Mouse (Mus musculus) kidney, postnatal 14 days (tissue): Measurements from ENCODE around the gene Chsy1.

Experiments
- DNase-seq: peaks from one replicate; pipeline ENCODE4 v3.0.0; 2022; ENCODE audit warnings: mixed read lengths

Chsy1 gene

GRCm38 (mm10) chr7:66140923-66141570 lies 31.7 kb downstream of the Chsy1 start:
- DNase-seq = no peak

- no peak for DNase-seq
These were observed 33.2 kb downstream of the Chsy1 start for GRCm38 (mm10) chr7:66142514-66142913.

- no peak for DNase-seq
These were observed 35.2 kb downstream of the Chsy1 start for GRCm38 (mm10) chr7:66144543-66144942.

DNA sequence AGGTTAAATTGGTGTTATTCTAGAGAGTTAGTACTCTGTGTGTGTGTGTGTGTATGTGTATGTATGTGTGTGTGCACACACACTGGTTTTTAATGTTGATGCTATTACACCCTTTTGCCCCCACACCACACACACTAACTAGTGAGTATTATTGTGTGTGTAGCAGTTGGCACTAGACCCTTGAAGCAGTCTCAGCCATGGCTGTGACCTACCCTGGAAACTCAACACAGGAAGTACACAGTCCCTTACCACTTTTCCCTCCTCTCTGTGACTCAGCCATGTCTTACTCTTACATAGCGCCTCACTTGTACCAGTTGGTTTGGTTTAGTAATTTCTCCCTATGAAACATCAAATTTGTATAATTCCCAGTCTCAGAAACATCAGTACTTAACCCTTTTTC lies 37.8 kb downstream of the Chsy1 start:
- no peak for DNase-seq

GRCm38 (mm10) chr7:66147816-66148215 lies 38.5 kb downstream of the Chsy1 start:
- no peak for DNase-seq

DNA sequence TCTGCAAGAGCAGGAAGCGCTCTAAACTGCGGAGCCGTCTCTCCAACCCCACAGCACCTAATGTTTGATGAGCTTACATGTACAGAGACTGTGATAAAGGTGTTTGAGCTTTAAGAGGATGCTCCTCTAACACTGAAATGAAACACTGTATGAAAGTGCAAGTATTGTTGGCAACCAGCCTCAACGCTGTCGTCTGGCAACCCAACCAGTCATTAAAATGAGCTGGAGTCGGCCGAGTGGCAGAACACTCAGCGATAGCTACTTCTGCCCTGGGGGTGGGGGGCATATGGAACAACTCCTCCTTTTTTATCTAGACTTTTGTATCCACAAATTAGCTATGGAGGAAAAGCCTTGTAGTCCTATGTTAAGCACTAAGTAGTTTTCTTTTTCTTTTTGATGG lies 40.2 kb downstream of the Chsy1 start:
- no peak for DNase-seq

GRCm38 (mm10) chr7:66150411-66150810 lies 41.1 kb downstream of the Chsy1 start:
- no peak for DNase-seq

GRCm38 (mm10) chr7:66157413-66157812 lies 48.1 kb downstream of the Chsy1 start:
- no peak for DNase-seq

DNA sequence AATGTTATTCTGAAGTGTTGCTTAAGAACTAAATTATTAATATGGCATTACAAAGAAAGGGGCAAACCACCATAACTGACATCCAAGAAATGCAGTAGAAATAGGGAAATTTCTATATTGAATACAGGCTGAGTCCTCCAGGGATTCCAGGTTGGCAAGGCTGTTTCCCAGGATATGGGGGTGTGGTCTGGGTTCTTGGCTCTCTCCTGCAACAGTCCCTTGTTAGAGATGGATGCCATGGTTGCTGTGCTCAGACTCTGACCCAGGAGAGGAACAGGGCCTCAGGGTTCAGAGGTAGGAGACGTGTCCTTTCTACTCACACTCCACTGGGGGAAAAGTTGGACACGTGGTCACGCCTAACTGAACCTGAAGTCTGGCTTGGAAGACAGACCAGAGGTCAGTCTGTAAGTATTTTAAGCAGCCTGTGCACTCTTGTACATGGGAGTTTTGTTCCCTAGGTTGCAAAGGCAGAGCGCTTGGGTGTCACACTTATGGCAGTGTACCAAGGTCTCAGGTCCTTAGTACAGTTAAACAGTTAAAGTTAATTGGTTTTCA lies 48.6 kb downstream of the Chsy1 start:
- DNase-seq = peak; percentile 74

DNA sequence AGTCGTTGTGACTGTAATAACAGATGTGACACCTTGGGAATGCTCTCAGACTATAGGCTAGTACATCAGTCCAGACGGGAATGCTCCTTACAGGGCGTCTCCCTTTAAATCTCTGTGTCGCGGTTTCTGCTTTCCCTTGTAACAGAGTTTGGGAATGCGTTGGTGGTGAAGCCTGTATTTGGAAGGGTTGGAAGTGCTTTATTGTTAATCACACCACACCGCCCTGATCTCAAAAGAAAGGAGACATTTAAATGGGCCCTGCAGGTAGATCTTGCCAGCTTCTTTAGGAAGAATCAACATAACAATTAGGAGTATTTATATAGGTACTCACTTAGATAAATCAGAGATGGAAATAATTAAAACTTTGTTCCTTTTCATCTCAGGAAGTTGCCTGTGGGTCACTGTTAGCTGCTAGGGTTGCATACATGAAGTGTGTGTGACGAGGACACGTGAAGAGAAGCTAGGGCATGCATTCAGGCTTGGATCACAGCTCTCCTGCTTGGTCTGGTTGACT lies 49.4 kb downstream of the Chsy1 start:
- no peak for DNase-seq

GRCm38 (mm10) chr7:66159961-66160360 lies 50.6 kb downstream of the Chsy1 start:
- DNase-seq = no peak

GRCm38 (mm10) chr7:66161836-66162235 lies 52.5 kb downstream of the Chsy1 start:
- DNase-seq = no peak

DNA sequence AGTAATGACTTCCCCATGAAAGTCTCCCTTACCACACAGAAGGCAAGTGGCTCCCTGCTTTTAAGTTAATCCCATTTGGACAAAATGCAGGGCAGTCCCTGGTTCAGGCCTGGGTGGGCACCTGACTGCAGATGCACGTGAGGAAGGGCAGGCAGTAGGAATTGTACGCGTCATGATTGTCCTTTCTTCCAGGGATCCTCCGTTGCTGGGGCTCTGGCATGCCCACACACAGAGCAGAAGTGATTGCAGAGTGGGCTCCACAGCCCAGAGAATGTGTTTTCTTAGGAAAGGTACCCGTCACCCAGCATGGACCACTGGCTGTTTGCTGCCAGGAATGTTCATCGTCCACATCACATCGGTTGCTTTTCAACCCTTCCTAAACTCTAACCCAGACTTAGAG lies 53.2 kb downstream of the Chsy1 start:
- DNase-seq = no peak

DNA sequence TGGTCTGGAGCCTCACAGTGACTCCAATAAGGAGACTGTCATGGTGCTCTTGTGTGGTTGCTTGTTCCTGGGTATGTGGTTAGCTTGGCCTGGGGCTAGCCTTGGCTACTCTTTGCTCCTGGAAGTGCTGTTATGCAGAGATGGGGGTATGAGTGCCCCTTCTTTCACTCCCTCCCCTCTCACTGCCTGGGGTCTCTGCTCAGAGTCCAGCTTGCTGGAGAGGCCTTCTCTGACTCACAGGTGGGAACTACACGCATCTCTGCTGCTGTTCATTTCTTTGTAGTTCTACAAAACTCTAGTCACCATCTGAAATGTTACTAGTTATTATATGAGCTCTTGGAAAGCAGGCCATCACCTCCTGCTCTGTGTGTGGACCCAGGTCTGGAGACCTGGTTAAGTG lies 53.7 kb downstream of the Chsy1 start:
- no peak for DNase-seq

- DNase-seq = no peak
These were observed 55.2 kb downstream of the Chsy1 start for GRCm38 (mm10) chr7:66164427-66165031.

DNA sequence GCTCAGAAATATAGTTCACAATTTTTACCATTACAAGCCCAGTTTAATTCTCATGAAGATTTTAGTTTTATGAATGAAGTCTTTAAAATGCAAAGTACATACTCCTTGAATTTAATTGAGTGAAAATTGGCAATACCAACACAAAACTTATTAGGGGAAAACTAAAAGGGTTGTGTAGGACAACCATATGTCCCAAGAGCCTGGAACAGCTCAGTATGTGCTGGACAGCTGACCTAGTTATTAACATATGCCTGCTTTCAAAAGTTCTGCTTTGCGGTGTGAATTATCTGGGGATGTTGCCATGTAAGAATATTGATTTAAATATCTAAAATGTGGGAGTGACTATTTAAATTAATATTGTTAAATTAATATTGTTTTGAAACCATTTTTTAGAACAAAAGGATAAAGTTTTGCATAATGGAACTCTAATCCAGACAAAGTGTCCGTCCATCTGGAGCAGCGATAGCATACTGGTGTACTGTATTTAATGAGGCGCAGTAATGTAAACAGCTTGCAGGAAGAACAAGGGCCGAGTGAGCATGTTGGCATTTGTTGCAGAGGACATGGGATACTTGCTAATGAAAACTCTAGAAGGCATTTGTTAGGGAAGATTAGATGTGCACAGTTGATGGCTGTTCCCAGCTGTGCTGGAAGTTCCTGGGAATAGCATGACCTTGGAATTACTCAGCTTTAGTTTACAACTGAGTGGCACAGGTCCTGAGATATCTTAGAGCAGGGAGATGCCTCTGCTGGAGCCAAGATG lies 55.9 kb downstream of the Chsy1 start:
- DNase-seq = no peak

GRCm38 (mm10) chr7:66168877-66169276 lies 59.6 kb downstream of the Chsy1 start:
- DNase-seq = no peak

- DNase-seq = no peak
These were observed 60.2 kb downstream of the Chsy1 start for GRCm38 (mm10) chr7:66169476-66169875.

DNA sequence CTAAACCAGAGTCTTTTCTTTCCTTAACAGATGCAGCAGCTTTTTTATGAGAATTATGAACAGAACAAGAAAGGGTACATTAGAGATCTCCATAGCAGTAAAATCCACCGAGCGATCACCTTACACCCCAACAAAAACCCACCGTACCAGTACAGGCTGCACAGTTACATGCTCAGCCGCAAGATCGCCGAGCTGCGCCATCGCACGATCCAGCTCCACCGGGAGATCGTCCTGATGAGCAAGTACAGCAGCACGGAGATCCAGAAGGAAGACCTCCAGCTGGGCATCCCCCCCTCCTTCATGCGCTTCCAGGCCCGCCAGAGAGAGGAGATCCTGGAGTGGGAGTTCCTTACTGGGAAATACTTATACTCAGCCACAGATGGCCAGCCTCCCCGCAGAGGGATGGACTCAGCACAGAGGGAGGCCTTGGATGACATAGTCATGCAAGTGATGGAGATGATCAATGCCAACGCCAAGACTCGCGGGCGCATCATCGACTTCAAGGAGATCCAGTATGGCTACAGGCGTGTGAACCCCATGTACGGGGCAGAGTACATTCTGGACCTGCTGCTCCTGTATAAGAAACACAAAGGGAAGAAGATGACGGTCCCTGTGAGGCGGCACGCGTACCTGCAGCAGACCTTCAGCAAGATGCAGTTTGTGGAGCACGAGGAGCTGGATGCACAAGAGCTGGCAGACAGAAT lies 61.6 kb downstream of the Chsy1 start:
- no peak for DNase-seq

DNA sequence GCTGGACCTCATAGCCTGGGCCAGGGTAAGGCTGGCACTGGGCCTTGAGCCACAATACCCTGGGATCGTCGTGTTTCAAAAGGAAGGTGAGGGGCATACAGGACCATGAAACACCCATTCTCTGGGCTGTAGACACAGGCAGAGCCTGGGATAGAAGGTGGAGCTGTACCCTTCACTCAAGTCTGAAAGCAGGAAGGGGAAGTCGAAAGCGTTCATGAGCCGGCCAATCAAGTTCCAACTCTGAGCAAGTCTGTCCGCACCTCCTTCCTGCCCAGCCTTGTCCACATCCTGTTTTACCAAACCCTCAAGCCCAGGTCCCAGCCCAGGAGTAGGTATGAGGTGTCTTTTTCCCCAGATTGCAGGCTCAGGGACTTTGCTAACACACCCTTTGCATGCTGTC lies 66.4 kb downstream of the Chsy1 start:
- DNase-seq = no peak

- no peak for DNase-seq
These were observed 66.9 kb downstream of the Chsy1 start for GRCm38 (mm10) chr7:66176256-66176655.

- DNase-seq = no peak
These were observed 67.6 kb downstream of the Chsy1 start for GRCm38 (mm10) chr7:66176929-66177328.

DNA sequence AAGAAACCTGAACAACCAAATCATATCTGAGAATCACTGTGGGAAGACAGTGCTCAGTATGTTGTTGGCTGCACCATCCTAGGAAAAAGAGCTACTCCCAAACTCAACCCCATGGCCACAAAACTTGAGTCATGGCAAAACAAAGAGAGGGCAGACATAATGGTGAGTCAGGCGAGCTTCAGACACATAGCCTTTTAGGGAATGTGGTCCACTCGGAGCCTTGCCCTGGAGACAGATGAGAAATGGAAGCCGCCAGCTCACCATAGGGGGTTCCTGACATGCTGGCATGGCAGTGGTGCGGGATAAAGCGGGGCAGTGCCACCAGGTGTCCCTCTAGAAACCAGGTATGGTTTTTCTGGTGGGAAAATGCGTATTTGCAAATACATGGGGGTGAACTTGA lies 68.8 kb downstream of the Chsy1 start:
- DNase-seq = no peak
